Mouse (Mus musculus) 416B (cell line): ENCODE measurements at regions not wholly inside any gene's neighbourhood (a gene's known extent, or its start where the extent isn't known, plus 50 kb on each side); places are given as distances from the start of the nearest gene placed in this dataset.
"Not testable (repeated sequence)": the region's sequence is repeated elsewhere in the genome, so short reads cannot be mapped to it uniquely, and the experiment has no call there.

Experiments
- DNase-seq: peaks from one replicate; pipeline ENCODE4 v3.0.0; 2011; ENCODE audit warnings: low read depth

- DNase-seq = no peak
Measured at GRCm38 (mm10) chr10:68956539-68956938, 194.7 kb upstream of the Rhobtb1 start.

GRCm38 (mm10) chr10:68961376-68961775 lies 189.9 kb upstream of the Rhobtb1 start:
- no peak for DNase-seq

GRCm38 (mm10) chr10:68963090-68963489 lies 188.1 kb upstream of the Rhobtb1 start:
- DNase-seq = no peak

GRCm38 (mm10) chr10:68965271-68965670 lies 186.0 kb upstream of the Rhobtb1 start:
- no peak for DNase-seq

- no peak for DNase-seq
Measured at GRCm38 (mm10) chr10:68967976-68968968, 183.0 kb upstream of the Rhobtb1 start.

- DNase-seq = no peak
Measured at GRCm38 (mm10) chr10:68970521-68970920, 180.7 kb upstream of the Rhobtb1 start.

- no peak for DNase-seq
Measured at GRCm38 (mm10) chr10:68974771-68975170, 176.5 kb upstream of the Rhobtb1 start.

- DNase-seq = no peak
Measured at GRCm38 (mm10) chr10:68976443-68977025, 174.7 kb upstream of the Rhobtb1 start.

GRCm38 (mm10) chr10:68978115-68978514 lies 173.1 kb upstream of the Rhobtb1 start:
- peak; percentile 27 for DNase-seq

GRCm38 (mm10) chr10:68979949-68980348 lies 171.3 kb upstream of the Rhobtb1 start:
- DNase-seq = no peak

GRCm38 (mm10) chr10:68982288-68982687 lies 168.9 kb upstream of the Rhobtb1 start:
- no peak for DNase-seq

- no peak for DNase-seq
Measured at GRCm38 (mm10) chr10:68990584-68990983, 160.7 kb upstream of the Rhobtb1 start.

GRCm38 (mm10) chr10:68999610-69000009 lies 151.6 kb upstream of the Rhobtb1 start:
- DNase-seq = no peak

GRCm38 (mm10) chr10:69001654-69002435 lies 149.4 kb upstream of the Rhobtb1 start:
- no peak for DNase-seq

- DNase-seq = peak; percentile 35
Measured at GRCm38 (mm10) chr10:69005199-69005872, 145.9 kb upstream of the Rhobtb1 start.

GRCm38 (mm10) chr10:69008679-69009078 lies 142.6 kb upstream of the Rhobtb1 start:
- not testable (repeated sequence) for DNase-seq

- no peak for DNase-seq
Measured at GRCm38 (mm10) chr10:69020811-69021743, 130.2 kb upstream of the Rhobtb1 start.

GRCm38 (mm10) chr10:69033410-69033809 lies 117.8 kb upstream of the Rhobtb1 start:
- DNase-seq = no peak

GRCm38 (mm10) chr10:69034390-69035120 lies 116.7 kb upstream of the Rhobtb1 start:
- no peak for DNase-seq

GRCm38 (mm10) chr10:69035536-69035935 lies 115.7 kb upstream of the Rhobtb1 start:
- DNase-seq = not testable (repeated sequence)
